Comparison of ENCODE assay signal across 8 mouse cellular contexts in genomic region chr17:17004632-17005265, GRCm38 (mm10). TPM values are rescaled to one million over a fixed set of nuclear protein-coding genes. Genes with fewer than 3 reads are reported as not detected.
DNase-seq lines count a peak whose midpoint lies in the region; ATAC-seq lines count a peak whose summit lies in the region.
"Not testable (repeated sequence)": the region's sequence is repeated elsewhere in the genome, so short reads cannot be mapped to it uniquely, and the experiment has no call there.

No protein-coding gene starts in this region.

- ATAC-seq in inflammation-experienced regulatory T-cells, adult 6 months, result peak; percentile 100
- ATAC-seq in megakaryocyte-erythroid progenitor cell, adult 5-6 weeks (replicated peaks; ENCODE audit: low FRiP score, low TSS enrichment, poor library complexity, severe bottlenecking), result peak; percentile 100

- DNase-seq in adrenal gland, adult (ENCODE audit: inconsistent age in 2 of 2, low spot score in 1 of 2), result peak; percentile 90 to 96
- DNase-seq in embryo, embryonic 10.5 days (ENCODE audit: low spot score), result peak; percentile 92
- DNase-seq in gastrocnemius, postnatal 14 days, result peak; percentile 84
- DNase-seq in left cerebral cortex, postnatal 10 days (ENCODE audit: extremely low spot score in 1 of 2, low spot score in 2 of 2), result peak; percentile 88 to 89
- peak; percentile 78 for DNase-seq in right cerebral cortex, postnatal 25 days
- DNase-seq in urinary bladder, postnatal 4 days (ENCODE audit: low spot score in 2 of 2), result peak; percentile 80

- intact Hi-C loops in gastrocnemius, postnatal 14 days (cut with DNase I; ENCODE audit: low total_unique reads); left cerebral cortex, postnatal 10 days (cut with DNase I): not testable (repeated sequence)

RNA-seq across cellular contexts. Expression of gene Zfp960, which starts 59.2 kb away (rescaled TPM):
- total RNA-seq in gastrocnemius, postnatal 14 days (2021), result 1 to 10 TPM; 4.8 to 6.5 TPM
- 1 to 10 TPM in 2 of 3 experiments, not detected in 1; 1.2 TPM for polyA plus RNA-seq in inflammation-experienced regulatory T-cells, adult 6 months (2017; shearing (Covaris generic))
- total RNA-seq in left cerebral cortex, postnatal 10 days (2021), result 1 to 10 TPM; 5.8 to 6.4 TPM
- not detected in 2 replicates for total RNA-seq in megakaryocyte-erythroid progenitor cell, adult 5-6 weeks (2014; fragmentation: Nextera tagmentation)
- not detected in 2 replicates for total RNA-seq in megakaryocyte-erythroid progenitor cell, adult 5-6 weeks (2017)

Comparison
In these comparisons a context has a peak if more than half of its experiments do, and no peak if none do; other contexts are left out.
1. Peak in every context shown above with its lines: DNase-seq and ATAC-seq.
2. RNA of gene Zfp960, which starts 59.2 kb away (total RNA-seq): 4.8 to 6.5 TPM in gastrocnemius, postnatal 14 days and 5.8 to 6.4 TPM in left cerebral cortex, postnatal 10 days; not detected in megakaryocyte-erythroid progenitor cell, adult 5-6 weeks; every median in the first group is over 4 times any median in the second.